Mouse (Mus musculus) C2C12 (cell line): ENCODE results near the gene Coq4.

Source experiments
- CEBPB ChIP-seq: IDR thresholded peaks from one replicate; pipeline ENCODE4 v1.6.1; 2011; ENCODE audit warnings: low read depth, mild to moderate bottlenecking, control low read depth, moderate library complexity
- CTCF ChIP-seq: IDR thresholded peaks from one replicate; pipeline ENCODE4 v1.5.1; 2011; ENCODE audit not compliant: control insufficient read depth, insufficient read depth, insufficient read length

GRCm38 (mm10) chr2:29844661-29845060 lies 57.4 kb downstream of the Coq4 start:
- TF ChIP-seq CTCF (no peak), CEBPB (no peak)
